Mouse (Mus musculus) kidney, adult 2 months (tissue): ENCODE data around the gene Spsb4. TPM values are rescaled to one million over a fixed set of nuclear protein-coding genes. Genes with fewer than 3 reads are reported as not detected.

ENCODE experiments used
- DNase-seq: peaks from one replicate; pipeline ENCODE4 v3.0.0; 2021
- H3K27ac ChIP-seq: fragments of 200-500 bp; 2 replicates; pipeline ENCODE4 v1.5.1; 2012; ENCODE audit warnings: low read depth, low read length, control low read depth, inconsistent platforms; ENCODE audit not compliant: insufficient read depth
- H3K27me3 ChIP-seq: fragments of 200-500 bp; replicated peaks from 2 replicates; pipeline ENCODE4 v1.6.1; 2012; ENCODE audit warnings: mild to moderate bottlenecking, moderate library complexity, low read length, inconsistent platforms; ENCODE audit not compliant: control insufficient read depth, insufficient read depth
- H3K36me3 ChIP-seq: fragments of 200-500 bp; 2 replicates; pipeline ENCODE4 v1.6.1; 2012; ENCODE audit warnings: mild to moderate bottlenecking, moderate library complexity, low read length, inconsistent platforms; ENCODE audit not compliant: control insufficient read depth, insufficient read depth
- H3K4me1 ChIP-seq: fragments of 200-500 bp; 2 replicates; pipeline ENCODE4 v1.6.1; 2011; ENCODE audit warnings: low read length; ENCODE audit not compliant: control insufficient read depth, insufficient read depth
- H3K4me3 ChIP-seq: fragments of 200-500 bp; 2 replicates; pipeline ENCODE4 v1.5.1; 2011; ENCODE audit warnings: mild to moderate bottlenecking, low read depth, low read length, control low read depth; ENCODE audit not compliant: insufficient read depth
- CTCF ChIP-seq: fragments of 200-500 bp; conservative IDR thresholded peaks from 2 replicates; pipeline ENCODE4 v1.5.1; 2011; ENCODE audit warnings: low read depth, mild to moderate bottlenecking, control low read depth, low read length, moderate library complexity, mixed read lengths; ENCODE audit not compliant: insufficient read depth, insufficient read length
- POLR2A ChIP-seq: fragments of 200-500 bp; IDR thresholded peaks from one replicate; pipeline ENCODE4 v1.6.1; 2011; ENCODE audit warnings: low read depth, low read length, control low read depth
- WGBS: fragments of 180-500 bp; shearing (Covaris S2); methylation state at CpG from one replicate; pipeline ENCODE4 v1.1.7; 2018; 5-methylcytosine and 5-hydroxymethylcytosine counted together
- polyA plus RNA-seq: library from polyadenylated mRNA; depleted of rRNA; stranded (reverse); fragments of >200 nt; gene quantifications from 2 replicates; pipeline ENCODE4 v1.2.3, GENCODE M21; 2012

The Spsb4 gene
- polyA plus RNA-seq, 1 experiment: 62.5 TPM

- 56% methylated on average over 14 of the region's 14 CpGs for WGBS
- no peaks in the 10 kb centered on the region for H3K27me3 ChIP-seq
- H3K27ac ChIP-seq: no peak overlapping the region
- TF ChIP-seq CTCF (no peak), POLR2A (no peak)
- peak; percentile 23 for DNase-seq
- no peaks in the 10 kb centered on the region for H3K4me1 ChIP-seq
- no peak overlapping the region for H3K4me3 ChIP-seq
- no peaks in the 10 kb centered on the region for H3K36me3 ChIP-seq
These were observed 37.3 kb upstream of the Spsb4 start for GRCm38 (mm10) chr9:97055906-97056305.

DNA sequence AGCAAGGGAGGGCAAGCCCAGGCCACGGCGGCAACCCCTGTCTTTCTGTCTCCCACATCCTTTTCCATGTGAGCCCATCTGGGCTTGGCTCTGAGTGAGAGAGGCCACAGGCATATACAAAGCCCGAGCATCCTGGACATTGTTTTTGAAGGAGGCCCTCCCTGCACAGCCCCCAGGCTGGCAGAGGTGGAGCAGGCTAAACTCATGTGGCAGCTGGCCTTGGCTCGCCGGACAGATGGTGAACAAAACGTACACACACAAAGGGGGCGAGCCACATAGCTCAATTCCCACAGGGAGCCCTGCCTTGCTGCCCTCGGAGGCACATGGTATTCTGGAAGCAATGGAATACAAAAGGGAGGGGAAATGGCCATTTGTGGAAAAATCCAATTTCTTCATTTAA, 32.5 kb upstream of the Spsb4 start:
- Histone ChIP-seq H3K4me3 (no peak overlapping the region), H3K4me1 (no peaks in the 10 kb centered on the region), H3K27me3 (no peaks in the 10 kb centered on the region), H3K36me3 (no peaks in the 10 kb centered on the region), H3K27ac (no peak overlapping the region)
- TF ChIP-seq CTCF (no peak), POLR2A (no peak)
- WGBS: 68% methylated on average over 8 of the region's 8 CpGs
- DNase-seq: no peak

GRCm38 (mm10) chr9:97046240-97046639, 27.6 kb upstream of the Spsb4 start:
- H3K27me3 ChIP-seq: no peaks in the 10 kb centered on the region
- TF ChIP-seq POLR2A (no peak), CTCF (no peak)
- H3K4me3 ChIP-seq: no peak overlapping the region
- no peaks in the 10 kb centered on the region for H3K36me3 ChIP-seq
- DNase-seq: no peak
- WGBS: 80% methylated on average over 4 of the region's 4 CpGs
- no peaks in the 10 kb centered on the region for H3K4me1 ChIP-seq
- H3K27ac ChIP-seq: no peak overlapping the region

DNA sequence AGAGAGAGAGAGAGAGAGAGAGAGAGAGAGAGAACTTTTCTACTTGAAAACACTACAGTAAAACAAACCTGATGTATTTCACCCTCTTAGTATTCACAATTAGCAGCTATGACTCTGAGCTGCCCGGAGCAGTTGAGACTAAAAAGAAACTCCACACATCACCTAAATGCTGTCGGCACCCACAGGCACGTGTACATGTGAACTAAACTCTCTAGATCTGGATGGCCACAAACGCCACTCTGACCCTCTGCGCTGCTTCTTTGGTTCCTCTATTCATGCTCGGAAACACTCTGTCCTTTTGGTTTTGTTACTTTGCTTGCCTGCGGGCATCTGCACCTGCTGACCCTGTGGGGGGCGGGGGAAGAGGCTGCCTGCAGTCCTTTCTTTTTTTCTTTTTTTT, 23.0 kb upstream of the Spsb4 start:
- no peak for DNase-seq
- Histone ChIP-seq H3K4me3 (no peak overlapping the region), H3K27ac (no peak overlapping the region), H3K4me1 (no peaks in the 10 kb centered on the region), H3K27me3 (no peaks in the 10 kb centered on the region), H3K36me3 (no peaks in the 10 kb centered on the region)
- TF ChIP-seq CTCF (no peak), POLR2A (no peak)
- 77% methylated on average over 8 of the region's 8 CpGs for WGBS

- no peaks in the 10 kb centered on the region for H3K36me3 ChIP-seq
- H3K4me3 ChIP-seq: no peak overlapping the region
- H3K27me3 ChIP-seq: no peaks in the 10 kb centered on the region
- TF ChIP-seq CTCF (no peak), POLR2A (no peak)
- H3K27ac ChIP-seq: no peak overlapping the region
- H3K4me1 ChIP-seq: no peaks in the 10 kb centered on the region
- DNase-seq: no peak
- 92% methylated on average over 3 of the region's 3 CpGs for WGBS
These were observed 19.4 kb upstream of the Spsb4 start for GRCm38 (mm10) chr9:97038010-97038409.

GRCm38 (mm10) chr9:97036656-97037055, 18.0 kb upstream of the Spsb4 start:
- TF ChIP-seq POLR2A: no peak
- no peak for TF ChIP-seq CTCF
- 57% methylated on average over 7 of the region's 7 CpGs for WGBS
- H3K36me3 ChIP-seq: no peaks in the 10 kb centered on the region
- H3K27me3 ChIP-seq: no peaks in the 10 kb centered on the region
- no peak overlapping the region for H3K4me3 ChIP-seq
- DNase-seq: peak; percentile 58
- H3K27ac ChIP-seq: no peak overlapping the region
- H3K4me1 ChIP-seq: no peaks in the 10 kb centered on the region

DNA sequence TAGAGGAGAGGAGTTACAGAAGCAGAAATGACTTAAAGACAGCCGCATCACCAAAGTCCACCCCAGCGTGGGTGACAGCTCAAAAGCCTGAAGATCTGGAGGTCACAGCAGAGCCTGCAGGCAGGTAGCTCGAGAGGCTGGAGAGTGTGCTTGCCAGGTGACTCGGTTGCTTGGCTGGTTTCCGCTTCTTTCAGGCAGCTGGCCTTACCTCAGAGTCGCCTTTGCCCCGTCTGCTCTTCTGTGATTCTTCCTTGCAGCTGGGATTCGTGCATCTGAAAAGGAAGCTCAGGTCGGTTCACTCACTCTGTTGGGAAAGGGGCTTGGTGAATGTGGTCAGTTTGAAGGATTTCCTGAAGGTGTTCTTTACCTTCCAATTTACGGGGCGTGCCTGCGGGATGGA, 8.7 kb upstream of the Spsb4 start:
- 83% methylated on average over 12 of the region's 12 CpGs for WGBS
- H3K27me3 ChIP-seq: no peaks in the 10 kb centered on the region
- H3K36me3 ChIP-seq: no peaks in the 10 kb centered on the region
- no peak for TF ChIP-seq POLR2A
- TF ChIP-seq CTCF: no peak
- no peak for DNase-seq
- no peaks in the 10 kb centered on the region for H3K4me1 ChIP-seq
- H3K27ac ChIP-seq: no peak overlapping the region
- H3K4me3 ChIP-seq: no peak overlapping the region

DNA sequence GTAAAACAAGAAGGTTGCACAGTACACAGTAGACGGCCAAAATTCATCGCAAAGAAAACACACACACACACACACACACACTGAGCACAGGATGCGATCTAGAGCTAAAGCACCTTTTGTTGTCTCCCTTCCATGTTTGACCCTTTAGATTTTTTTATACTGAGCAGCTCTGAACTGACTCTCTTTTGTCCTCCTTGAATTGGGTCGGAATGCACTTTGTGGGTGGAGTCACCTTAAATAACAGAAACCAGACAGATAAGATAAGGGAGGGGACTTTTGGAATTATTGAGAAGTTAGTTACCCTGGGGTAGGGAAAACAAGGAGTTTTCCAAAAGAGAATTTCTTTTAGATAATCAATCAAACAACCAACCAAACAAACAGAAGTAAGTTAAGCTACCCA, 7.4 kb upstream of the Spsb4 start:
- Histone ChIP-seq H3K36me3 (no peaks in the 10 kb centered on the region), H3K27ac (no peak overlapping the region), H3K4me3 (no peak overlapping the region), H3K27me3 (no peaks in the 10 kb centered on the region), H3K4me1 (no peaks in the 10 kb centered on the region)
- DNase-seq: no peak
- WGBS: 88% methylated on average over 4 of the region's 4 CpGs
- TF ChIP-seq CTCF (no peak), POLR2A (no peak)
